Mouse (Mus musculus): ENCODE results near the gene Gm11937. TPM values are rescaled to one million over a fixed set of nuclear protein-coding genes. Genes with fewer than 3 reads are reported as not detected.

Gm11937 gene
- not detected for total RNA-seq (2023)

DNA sequence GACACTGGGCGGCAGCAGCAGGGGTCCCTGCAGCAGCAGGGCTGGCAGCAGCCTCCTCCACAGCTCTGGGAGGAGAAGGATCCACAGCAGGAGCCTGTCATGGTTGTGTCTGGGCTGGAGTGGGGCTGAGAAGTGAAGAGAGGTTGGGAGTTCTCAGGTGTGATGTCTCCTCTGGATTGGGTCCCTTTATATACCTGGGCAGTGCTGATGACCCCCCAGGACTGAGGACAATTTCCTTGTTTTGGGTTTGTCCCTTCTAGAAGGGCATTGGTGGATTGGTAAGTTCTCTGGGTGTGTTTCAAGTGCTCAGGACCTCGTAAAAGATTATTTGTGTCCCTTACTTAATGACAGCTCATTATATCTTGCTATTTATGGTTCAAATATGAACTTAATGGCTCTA lies at the start of gene Gm11937:
Gene Gm11937, minus strand, starts transcription at position 101 of the 400 bp plus-strand sequence.

DNA sequence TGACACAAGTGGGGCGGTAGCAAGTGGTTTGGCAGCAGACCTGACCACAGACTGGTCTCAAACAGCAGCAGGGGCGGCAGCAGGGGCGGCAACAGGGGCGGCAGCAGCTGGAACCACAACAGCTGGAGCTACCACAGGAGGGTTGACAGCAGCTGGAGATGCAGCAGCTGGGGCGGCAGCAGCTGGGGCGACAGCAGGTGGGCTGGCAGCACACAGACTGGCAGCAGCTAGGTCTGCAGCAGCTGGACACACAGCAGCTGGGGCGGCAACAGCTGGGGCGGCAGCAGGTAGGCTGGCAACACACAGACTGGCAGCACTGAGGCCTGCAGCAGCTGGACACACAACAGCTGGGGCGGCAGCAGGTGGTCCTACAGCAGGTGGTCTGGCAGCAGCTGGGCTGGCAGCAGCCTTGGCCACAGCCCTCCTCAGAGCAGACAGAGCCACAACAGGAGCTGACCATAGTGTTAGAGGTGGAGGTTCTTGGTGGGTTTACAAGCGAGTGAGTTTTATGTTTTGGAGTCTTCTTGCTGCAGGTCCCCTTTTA lies 48.5 kb upstream of the Gm11937 start, which contains the start of gene Gm11563:
Gene Gm11563, minus strand, starts transcription at position 494 of the 544 bp plus-strand sequence.

DNA sequence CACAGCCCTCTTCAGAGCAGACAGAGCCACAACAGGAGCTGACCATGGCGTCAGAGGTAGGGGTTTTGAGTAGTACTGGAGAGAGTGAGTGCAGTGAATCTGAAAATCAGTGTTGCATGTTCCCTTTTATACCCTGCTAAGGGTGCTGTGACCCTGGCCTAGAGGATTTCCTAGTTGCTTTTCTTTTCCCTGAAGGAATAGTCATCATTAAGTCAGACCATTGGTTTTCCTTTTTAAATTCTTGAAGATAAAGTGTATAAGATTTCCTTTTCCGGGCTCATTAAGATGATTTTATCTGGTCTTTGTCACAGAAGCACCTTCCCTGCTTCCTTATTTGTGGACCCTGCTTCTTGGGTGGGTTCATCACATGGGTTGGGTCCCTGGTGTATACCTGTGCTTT lies 40.1 kb upstream of the Gm11937 start, which contains the start of gene Gm11555:
Gene Gm11555, minus strand, starts transcription at position 101 of the 400 bp plus-strand sequence.

DNA sequence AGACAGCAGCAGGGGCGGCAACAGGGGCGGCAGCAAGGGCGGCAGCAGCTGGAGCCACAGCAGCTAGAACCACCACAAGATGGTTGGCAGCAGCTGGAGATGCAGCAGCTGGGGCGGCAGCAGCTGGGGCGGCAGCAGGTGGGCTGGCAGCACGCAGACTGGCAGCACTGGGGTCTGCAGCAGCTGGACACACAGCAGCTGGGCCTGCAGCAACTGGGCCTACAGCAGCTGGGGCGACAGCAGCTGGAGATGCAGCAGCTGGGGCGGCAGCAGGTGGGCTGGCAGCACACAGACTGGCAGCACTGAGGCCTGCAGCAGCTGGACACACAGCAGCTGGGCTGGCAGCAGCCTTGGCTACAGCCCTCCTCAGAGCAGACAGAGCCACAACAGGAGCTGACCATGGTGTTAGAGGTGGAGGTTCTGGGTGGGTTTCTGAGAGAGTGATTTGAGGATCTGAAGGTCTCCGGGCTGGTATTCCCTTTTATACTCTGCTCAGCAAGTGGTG lies 33.7 kb upstream of the Gm11937 start, which contains the start of gene Krtap4-7:
Gene Krtap4-7, minus strand, starts transcription at position 455 of the 505 bp plus-strand sequence.

DNA sequence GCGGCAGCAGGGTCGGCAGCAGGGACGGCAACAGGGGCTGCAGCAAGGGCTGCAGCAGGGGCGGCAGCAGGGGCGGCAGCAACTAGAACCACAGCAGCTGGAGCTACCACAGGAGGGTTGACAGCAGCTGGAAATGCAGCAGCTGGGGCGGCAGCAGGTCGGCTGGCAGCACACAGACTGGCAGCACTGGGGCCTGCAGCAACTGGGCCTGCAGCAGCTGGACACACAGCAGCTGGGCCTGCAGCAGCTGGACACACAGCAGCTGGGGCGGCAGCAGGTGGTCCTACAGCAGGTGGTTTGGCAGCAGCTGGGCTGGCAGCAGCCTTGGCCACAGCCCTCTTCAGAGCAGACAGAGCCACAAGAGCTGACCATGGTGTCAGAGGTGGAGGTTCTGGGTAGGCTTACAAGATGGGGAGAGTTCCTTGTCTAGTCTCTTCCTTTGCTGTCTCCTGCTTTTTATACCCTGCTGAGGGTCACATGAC lies 24.7 kb upstream of the Gm11937 start, which contains the start of gene Krtap4-2:
Gene Krtap4-2, minus strand, starts transcription at position 432 of the 482 bp plus-strand sequence.

DNA sequence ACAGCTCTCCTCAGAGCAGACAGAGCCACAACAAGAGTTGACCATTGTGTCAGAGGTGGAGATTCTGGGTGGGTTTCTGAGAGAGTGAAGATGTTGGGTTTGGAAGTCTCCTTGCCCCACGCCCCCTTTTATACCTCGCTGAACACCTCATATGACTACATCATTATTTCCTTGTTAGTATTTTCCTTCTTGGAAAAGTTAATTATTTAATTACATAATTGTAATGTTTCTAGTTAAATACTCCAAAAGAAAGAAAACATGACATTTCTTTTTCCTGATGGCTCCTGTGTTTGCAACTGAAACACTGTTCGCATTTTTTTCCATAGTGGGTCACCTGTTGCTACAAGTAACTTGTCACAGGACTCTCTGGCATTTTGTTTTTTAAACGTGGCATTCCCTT lies 18.1 kb upstream of the Gm11937 start, which contains the start of gene Krtap4-1:
Gene Krtap4-1, minus strand, starts transcription at position 101 of the 400 bp plus-strand sequence.

DNA sequence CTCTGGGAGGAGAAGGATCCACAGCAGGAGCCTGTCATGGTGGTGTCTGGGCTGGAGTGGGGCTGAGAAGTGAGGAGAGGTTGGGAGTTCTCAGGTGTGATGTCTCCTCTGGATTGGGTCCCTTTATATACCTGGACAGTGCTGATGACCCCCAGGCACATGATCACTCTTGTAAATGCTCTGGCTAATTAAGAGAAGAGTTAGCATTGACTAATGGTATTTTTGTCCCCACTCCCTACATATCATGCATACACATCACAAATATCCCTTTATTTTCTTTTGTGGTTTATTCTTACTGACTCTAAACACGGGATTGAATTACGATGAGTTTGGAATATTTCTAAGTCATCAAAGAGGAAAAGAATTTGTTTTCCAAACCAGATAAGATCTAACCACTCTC lies 10.3 kb upstream of the Gm11937 start, which contains the start of gene Gm11562:
Gene Gm11562, minus strand, starts transcription at position 101 of the 400 bp plus-strand sequence.

DNA sequence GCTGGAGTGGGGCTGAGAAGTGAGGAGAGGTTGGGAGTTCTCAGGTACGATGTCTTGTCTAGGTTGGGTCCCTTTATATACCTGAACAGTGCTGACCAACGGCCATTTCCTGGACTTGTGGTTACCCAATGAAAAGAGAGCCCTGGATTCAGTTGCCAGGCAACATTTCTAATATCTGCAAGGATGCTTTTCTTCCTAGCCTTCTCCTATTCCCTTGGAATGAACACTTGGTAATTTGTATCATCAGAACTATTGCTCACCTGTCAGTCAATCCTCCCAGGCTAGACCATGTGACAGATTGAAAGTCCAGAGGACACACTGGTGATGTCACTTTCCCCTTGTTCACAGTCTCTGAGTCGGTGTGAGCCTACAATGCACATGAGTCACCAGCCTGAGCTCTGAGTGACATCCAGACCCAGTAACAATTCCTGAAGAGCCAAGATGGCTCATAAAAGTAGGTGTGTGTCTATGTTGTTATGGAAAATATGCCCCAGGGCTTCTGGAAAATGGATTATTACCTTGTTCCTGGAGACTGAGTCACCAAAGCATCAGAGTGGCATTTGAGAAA lies 4.9 kb upstream of the Gm11937 start, which contains the start of gene Krtap2-4:
Gene Krtap2-4, minus strand, starts transcription at position 51 of the 568 bp plus-strand sequence.

DNA sequence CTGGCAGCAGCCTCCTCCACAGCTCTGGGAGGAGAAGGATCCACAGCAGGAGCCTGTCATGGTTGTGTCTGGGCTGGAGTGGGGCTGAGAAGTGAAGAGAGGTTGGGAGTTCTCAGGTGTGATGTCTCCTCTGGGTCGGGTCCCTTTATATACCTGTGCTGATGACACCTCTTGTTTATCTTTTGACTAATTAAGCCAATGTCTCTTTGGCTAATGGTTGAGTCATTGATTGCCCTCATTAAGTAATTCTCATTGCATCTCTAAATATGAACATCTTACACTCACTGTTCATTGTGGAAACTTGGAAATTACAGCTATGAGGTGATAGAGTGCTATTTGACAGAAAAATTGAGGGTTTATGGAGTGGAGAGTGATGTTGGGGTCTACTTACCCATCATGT lies 6.8 kb downstream of the Gm11937 start, which contains the start of gene Gm11938:
Gene Gm11938, minus strand, starts transcription at position 101 of the 400 bp plus-strand sequence.

DNA sequence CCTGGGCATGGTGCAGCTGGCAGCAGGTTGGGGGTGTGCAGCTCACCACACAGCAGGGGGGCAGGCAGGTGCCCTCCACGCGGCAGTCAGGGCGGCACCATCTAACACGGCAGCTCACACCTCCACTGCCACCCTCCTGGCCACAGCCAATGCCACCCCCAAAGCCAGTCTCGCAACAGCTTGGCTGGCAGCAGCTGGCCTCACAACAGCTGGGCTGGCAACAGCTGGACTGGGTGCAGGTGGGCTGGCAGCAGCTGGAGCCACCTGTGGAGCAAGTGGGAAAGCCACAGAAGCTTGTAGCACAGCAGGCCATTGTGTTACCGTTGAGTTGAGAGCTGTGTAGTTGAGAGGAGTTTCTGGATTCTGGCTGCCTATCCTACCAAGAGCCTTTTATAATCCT lies 12.2 kb downstream of the Gm11937 start, which contains the start of gene Krtap9-3:
Gene Krtap9-3, minus strand, starts transcription at position 364 of the 400 bp plus-strand sequence.

DNA sequence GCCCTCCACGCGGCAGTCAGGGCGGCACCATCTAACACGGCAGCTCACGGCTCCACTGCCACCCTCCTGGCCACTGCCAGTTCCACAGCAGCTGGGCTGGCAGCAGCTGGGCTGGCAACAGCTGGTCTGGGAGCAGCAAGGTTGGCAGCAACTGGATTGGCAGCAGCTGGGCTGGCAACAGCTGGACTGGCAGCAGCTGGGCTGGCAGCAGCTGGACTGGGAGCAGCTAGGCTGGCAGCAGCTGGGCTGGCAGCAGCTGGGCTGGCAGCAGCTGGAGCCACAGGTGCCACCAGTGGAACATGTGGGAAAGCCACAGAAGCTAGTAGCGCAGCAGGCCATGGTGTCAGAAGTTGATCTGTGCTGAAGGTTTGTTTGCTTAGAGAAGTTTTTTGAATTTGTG lies 19.0 kb downstream of the Gm11937 start, which contains the start of gene Krtap1-3:
Gene Krtap1-3, minus strand, starts transcription at position 359 of the 400 bp plus-strand sequence.

DNA sequence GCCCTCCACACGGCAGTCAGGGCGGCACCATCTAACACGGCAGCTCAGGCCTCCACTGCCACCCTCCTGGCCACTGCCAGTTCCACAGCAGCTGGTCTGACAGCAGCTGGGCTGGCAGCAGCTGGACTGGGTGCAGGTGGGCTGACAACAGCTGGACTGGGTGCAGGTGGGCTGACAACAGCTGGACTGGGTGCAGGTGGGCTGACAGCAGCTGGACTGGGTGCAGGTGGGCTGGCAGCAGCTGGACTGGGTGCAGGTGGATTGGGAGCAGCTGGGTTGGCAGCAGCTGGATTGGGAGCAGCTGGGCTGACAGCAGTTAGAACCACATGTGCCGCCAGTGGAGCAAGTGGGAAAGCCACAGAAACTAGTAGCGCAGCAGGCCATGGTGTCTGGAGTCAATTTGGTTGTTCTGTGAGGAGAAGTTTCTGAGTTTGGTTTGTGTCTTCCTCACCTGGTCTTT lies 26.7 kb downstream of the Gm11937 start, which contains the start of gene Krtap1-4:
Gene Krtap1-4, minus strand, starts transcription at position 410 of the 460 bp plus-strand sequence.

DNA sequence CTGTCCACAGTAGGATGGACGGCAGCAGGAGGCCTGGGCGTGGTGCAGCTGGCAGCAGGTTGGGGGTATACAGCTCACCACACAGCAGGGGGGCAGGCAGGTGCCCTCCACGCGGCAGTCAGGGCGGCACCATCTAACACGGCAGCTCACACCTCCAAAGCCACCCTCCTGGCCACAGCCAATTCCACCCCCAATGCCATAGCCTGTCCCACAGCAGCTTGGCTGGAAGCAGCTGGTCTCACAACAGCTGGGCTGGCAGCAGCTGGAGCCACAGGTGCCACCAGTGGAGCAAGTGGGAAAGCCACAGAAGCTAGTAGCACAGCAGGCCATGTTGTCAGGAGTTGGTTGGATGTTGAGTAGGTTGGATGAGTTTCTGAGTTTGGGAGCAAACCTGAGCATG lies 29.4 kb downstream of the Gm11937 start, which contains the start of gene Krtap1-5:
Gene Krtap1-5, minus strand, starts transcription at position 381 of the 400 bp plus-strand sequence.

DNA sequence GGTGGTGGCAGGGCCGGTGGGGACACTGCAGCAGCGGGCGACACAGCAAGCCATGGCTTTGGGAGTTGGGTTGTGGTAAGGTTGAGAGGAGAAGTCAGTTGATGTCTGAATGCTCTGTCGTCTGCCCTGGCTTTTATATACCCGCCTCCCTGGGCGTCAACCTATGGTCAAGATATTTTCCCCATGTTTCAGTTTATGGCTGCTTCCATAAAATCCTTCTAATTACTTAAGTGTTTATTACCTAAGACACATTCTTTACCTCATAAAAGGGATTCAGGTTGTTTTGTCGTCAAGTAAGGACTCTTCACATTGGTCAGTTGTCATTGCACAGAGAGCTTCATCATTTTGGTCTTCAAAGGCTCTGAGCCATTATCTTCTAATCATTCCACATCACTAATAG lies 43.5 kb downstream of the Gm11937 start, which contains the start of gene Krtap3-1:
Gene Krtap3-1, minus strand, starts transcription at position 101 of the 400 bp plus-strand sequence.

Other genes with a start within 250 kb of the Gm11937 start
- not detected for gene Krt28, start 235.3 kb downstream of the Gm11937 start, total RNA-seq (2023)
- gene Krt10, start 220.8 kb downstream of the Gm11937 start, total RNA-seq (2023) = 1.2 TPM
- not detected for gene Krt12, start 187.9 kb downstream of the Gm11937 start, total RNA-seq (2023)
- not detected for gene Krt20, start 172.0 kb downstream of the Gm11937 start, total RNA-seq (2023)
- gene Krt23, start 117.1 kb downstream of the Gm11937 start, total RNA-seq (2023) = not detected
- gene Krt39, start 88.9 kb downstream of the Gm11937 start, total RNA-seq (2023) = not detected
- gene Krt40, start 67.0 kb downstream of the Gm11937 start, total RNA-seq (2023) = not detected
- gene Krtap3-3, start 59.3 kb downstream of the Gm11937 start, total RNA-seq (2023) = not detected
- gene Krtap3-2, start 53.3 kb downstream of the Gm11937 start, total RNA-seq (2023) = not detected
- gene Gm11939, start 50.7 kb downstream of the Gm11937 start, total RNA-seq (2023) = not detected
- not detected for gene Krtap3-1, start 43.6 kb downstream of the Gm11937 start, total RNA-seq (2023)
- not detected for gene Krtap1-5, start 29.2 kb downstream of the Gm11937 start, total RNA-seq (2023)
- gene Krtap1-4, start 26.5 kb downstream of the Gm11937 start, total RNA-seq (2023) = not detected
- gene Krtap1-3, start 18.9 kb downstream of the Gm11937 start, total RNA-seq (2023) = not detected
- gene Krtap9-3, start 12.1 kb downstream of the Gm11937 start, total RNA-seq (2023) = not detected
- not detected for gene Gm11938, start 6.9 kb downstream of the Gm11937 start, total RNA-seq (2023)
- not detected for gene Krtap2-4, start 4.7 kb upstream of the Gm11937 start, total RNA-seq (2023)
- gene Gm11562, start 10.2 kb upstream of the Gm11937 start, total RNA-seq (2023) = not detected
- not detected for gene Krtap4-1, start 18.0 kb upstream of the Gm11937 start, total RNA-seq (2023)
- gene Krtap4-2, start 24.9 kb upstream of the Gm11937 start, total RNA-seq (2023) = not detected
- gene Krtap4-7, start 33.9 kb upstream of the Gm11937 start, total RNA-seq (2023) = not detected
- gene Gm11555, start 40.0 kb upstream of the Gm11937 start, total RNA-seq (2023) = not detected
- gene Gm11563, start 48.8 kb upstream of the Gm11937 start, total RNA-seq (2023) = not detected
- not detected for gene Krtap4-6, start 55.8 kb upstream of the Gm11937 start, total RNA-seq (2023)
- gene Gm14190, start 80.6 kb upstream of the Gm11937 start, total RNA-seq (2023) = not detected
- not detected for gene Gm14180, start 124.1 kb upstream of the Gm11937 start, total RNA-seq (2023)
- not detected for gene Gm11595, start 162.7 kb upstream of the Gm11937 start, total RNA-seq (2023)
- gene Krtap4-8, start 170.5 kb upstream of the Gm11937 start, total RNA-seq (2023) = not detected
- gene Krtap4-9, start 175.0 kb upstream of the Gm11937 start, total RNA-seq (2023) = not detected
- gene Gm11596, start 183.3 kb upstream of the Gm11937 start, total RNA-seq (2023) = not detected
- not detected for gene Gm11569, start 188.7 kb upstream of the Gm11937 start, total RNA-seq (2023)
- not detected for gene Gm11554, start 194.3 kb upstream of the Gm11937 start, total RNA-seq (2023)
- not detected for gene Krtap4-13, start 199.7 kb upstream of the Gm11937 start, total RNA-seq (2023)
- not detected for gene Gm11564, start 205.5 kb upstream of the Gm11937 start, total RNA-seq (2023)
- not detected for gene 2300003K06Rik, start 227.9 kb upstream of the Gm11937 start, total RNA-seq (2023)
- not detected for gene Krtap4-16, start 241.4 kb upstream of the Gm11937 start, total RNA-seq (2023)
- not detected for gene Gm11568, start 247.7 kb upstream of the Gm11937 start, total RNA-seq (2023)

All from CD4-positive naive resting alpha-beta T cell, adult 57 days (primary cell).